Mouse (Mus musculus) Patski (cell line): ENCODE data around the gene Rnase13. TPM values are rescaled to one million over a fixed set of nuclear protein-coding genes. Genes with fewer than 3 reads are reported as not detected.

Experiments
- ATAC-seq: fragments of 100-300 bp; one replicate; pipeline ENCODE4 v1.8.0; 2021
- CTCF ChIA-PET: fragments of 350-600 bp; sonication (Branson Sonifier 250); formaldehyde crosslinking; loops from one replicate; lab custom pipeline; 2022; ENCODE audit warnings: inconsistent platforms; lab: Charles Lee
- POLR2A ChIA-PET: fragments of 350-600 bp; sonication (Branson Sonifier 250); formaldehyde crosslinking; loops from one replicate; lab custom pipeline; 2022; ENCODE audit warnings: antibody characterized with exemption, inconsistent platforms; lab: Charles Lee
- DNase-seq: peaks from one replicate; pipeline ENCODE4 v3.0.0-alpha.2; 2011; ENCODE audit warnings: low read depth, low spot score
- H3K27me3 ChIP-seq: fragments of 371-371 bp; one replicate; pipeline ENCODE4 v1.5.1; 2021
- CTCF ChIP-seq: fragments of 100-300 bp; IDR thresholded peaks from one replicate; pipeline ENCODE4 v1.5.1; 2021
- in situ Hi-C: fragments of 300-500 bp; cut with MboI; formaldehyde crosslinking; loops from 3 replicates; pipeline ENCODE4 v1.11.1; 2018; ENCODE audit warnings: low pct_unique_long_range_greater_than_20kb, mixed read lengths
- polyA plus RNA-seq: library from polyadenylated mRNA; unstranded; gene quantifications from one replicate; pipeline ENCODE4 v1.2.3, GENCODE M21; 2021

Gene Rnase13
- polyA plus RNA-seq, 1 experiment from 2014 or later, result not detected

DNA sequence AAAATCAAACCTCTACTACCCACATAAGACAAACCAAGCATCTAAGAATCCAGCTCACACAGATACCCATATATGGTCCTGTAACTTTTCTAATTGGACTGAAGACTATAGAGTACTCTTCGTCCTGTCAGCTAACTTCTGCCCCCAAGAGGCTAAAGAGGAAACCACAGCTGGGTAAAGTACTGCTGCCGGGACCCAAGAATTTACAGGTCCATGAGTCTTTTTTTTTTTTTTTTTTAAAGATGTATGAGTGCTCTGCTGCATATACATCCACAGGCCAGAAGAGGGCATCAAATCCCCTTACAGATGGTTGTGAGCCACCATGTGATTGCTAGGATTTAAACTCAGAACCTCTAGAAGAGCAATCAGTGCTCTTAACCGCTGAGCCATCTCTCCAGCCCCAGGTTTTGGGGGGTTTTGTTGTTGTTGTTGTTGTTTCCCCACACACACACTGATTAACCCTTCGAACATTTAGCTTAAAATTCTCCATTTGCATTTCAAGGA, 39.0 kb downstream of the Rnase13 start:
- peak; percentile 71 for TF ChIP-seq CTCF
- H3K27me3 ChIP-seq, result no peaks in the 10 kb centered on the region
- in situ Hi-C loops, result no loop called here
- ChIA-PET CTCF (interaction anchor here (1.0 to 1.6 kb wide), 8 partner anchors 8 to 135 kb away, joined by 3 to 7 read pairs (median 4); no protein-coding TSS in a partner anchor), POLR2A (interaction anchor here (0.5 to 0.9 kb wide), 5 partner anchors 11 to 992 kb away, joined by 3 to 5 read pairs (median 4); partner anchors contain the start of genes Apex1 and Osgep)
- DNase-seq, result peak; percentile 50
- ATAC-seq, result peak; percentile 89

DNA sequence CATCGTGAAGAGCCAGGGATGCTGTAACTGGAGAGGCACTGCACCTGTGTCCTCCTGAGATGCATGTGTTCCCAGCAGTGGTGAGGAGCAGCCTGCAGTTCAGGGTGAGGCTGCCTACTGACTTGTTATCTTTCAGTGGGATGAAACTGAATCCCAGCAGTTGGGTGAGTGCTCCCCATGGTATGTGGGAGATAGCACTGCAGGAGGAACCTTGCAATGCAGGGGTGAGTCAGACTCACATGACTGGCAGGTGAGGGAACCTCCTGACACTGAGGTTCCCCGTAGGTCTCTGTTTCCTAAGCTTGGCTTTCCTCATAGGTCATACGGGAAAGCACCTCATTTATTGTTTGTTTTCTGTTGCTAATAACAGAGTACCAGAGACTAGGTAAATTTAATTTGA, 45.1 kb downstream of the Rnase13 start:
- ChIA-PET POLR2A (no interaction called here), CTCF (no interaction called here)
- no peak for TF ChIP-seq CTCF
- ATAC-seq, result no peak
- H3K27me3 ChIP-seq, result no peaks in the 10 kb centered on the region
- in situ Hi-C loops, result no loop called here
- no peak for DNase-seq

DNA sequence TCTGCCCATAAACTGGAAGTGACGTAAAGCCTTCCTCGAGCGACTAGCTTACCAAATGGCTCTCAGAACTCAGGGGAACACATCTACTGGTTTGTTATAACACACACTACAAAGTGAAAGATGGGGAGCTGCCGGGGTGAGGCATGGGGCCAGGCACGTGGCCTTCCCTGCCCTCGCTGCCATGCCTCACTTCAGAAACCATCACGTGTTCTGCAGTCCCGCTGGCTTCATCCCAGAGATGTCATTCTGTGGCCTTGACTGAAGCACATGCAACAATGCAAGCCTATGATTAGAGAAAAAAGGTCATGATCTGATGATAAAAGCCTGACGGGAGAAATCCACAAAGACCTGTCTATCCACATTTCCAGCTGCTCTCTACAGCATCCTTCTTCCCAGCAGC, 50.8 kb downstream of the Rnase13 start:
- no peaks in the 10 kb centered on the region for H3K27me3 ChIP-seq
- in situ Hi-C loops, result no loop called here
- DNase-seq (no peak), ATAC-seq (no peak)
- TF ChIP-seq CTCF, result no peak
- ChIA-PET POLR2A (no interaction called here), CTCF (interaction anchor here (1.4 kb wide), 1 partner anchor 12 kb away, joined by 4 read pairs; no protein-coding TSS in a partner anchor)

Other genes starting within 250 kb of the Rnase13 start
- gene Gm17079, start 227.3 kb downstream of the Rnase13 start, polyA plus RNA-seq, result not detected
- gene Gm5800, start 205.6 kb downstream of the Rnase13 start, polyA plus RNA-seq, result not detected
- not detected for gene Ang4, start 149.2 kb downstream of the Rnase13 start, polyA plus RNA-seq
- gene AY358078, start 122.7 kb downstream of the Rnase13 start, polyA plus RNA-seq, result not detected
- gene Ear6, start 69.1 kb downstream of the Rnase13 start, polyA plus RNA-seq, result not detected
- 27.5 TPM for gene Mettl17, start 37.9 kb downstream of the Rnase13 start, polyA plus RNA-seq
- 0.15 TPM for gene Slc39a2, start 29.9 kb downstream of the Rnase13 start, polyA plus RNA-seq
- 1.1 TPM for gene Ndrg2, start 8.6 kb downstream of the Rnase13 start, polyA plus RNA-seq
- gene Tppp2, start 4.3 kb downstream of the Rnase13 start, polyA plus RNA-seq, result not detected
- 80.2 TPM for gene Arhgef40, start 61.9 kb upstream of the Rnase13 start, polyA plus RNA-seq
- 3.4 TPM for gene Tmem253, start 92.9 kb upstream of the Rnase13 start, polyA plus RNA-seq
- gene Zfp219, start 98.0 kb upstream of the Rnase13 start, polyA plus RNA-seq, result 74.8 TPM
- gene Olfr221, start 119.7 kb upstream of the Rnase13 start, polyA plus RNA-seq, result not detected
- 359 TPM for gene Hnrnpc, start 181.3 kb upstream of the Rnase13 start, polyA plus RNA-seq
- gene Rpgrip1, start 187.9 kb upstream of the Rnase13 start, polyA plus RNA-seq, result 6.4 TPM